Mouse (Mus musculus): ENCODE results near the gene Tmem141.

The Tmem141 gene

DNA sequence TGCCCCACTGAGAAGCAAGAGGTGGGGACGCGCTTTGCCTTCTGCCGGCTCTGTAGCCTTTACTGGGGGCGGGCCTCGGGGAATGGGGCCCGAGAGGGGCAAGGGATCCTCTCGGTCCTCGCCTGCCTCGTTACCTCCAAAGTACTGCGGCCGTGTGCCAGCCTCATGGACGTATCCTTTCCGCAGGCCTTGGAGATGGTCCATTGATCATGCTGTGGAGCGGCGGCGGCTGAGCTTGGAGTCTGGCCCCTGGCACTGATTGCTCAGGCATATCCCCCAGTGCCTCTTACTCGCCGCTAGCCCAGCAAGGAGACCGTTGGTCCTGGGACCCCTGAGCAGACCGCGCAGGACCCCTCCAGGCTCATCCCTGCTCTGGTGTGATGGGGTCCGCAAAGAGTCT, 5.4 kb downstream of the Tmem141 start:
- in situ Hi-C loops (cut with MboI; ENCODE audit: low pct_unique_long_range_greater_than_20kb in 1 of 2, low sequenced_read_pairs in 2 of 2, unreplicated experiment in 1 of 2): no loop called here

DNA sequence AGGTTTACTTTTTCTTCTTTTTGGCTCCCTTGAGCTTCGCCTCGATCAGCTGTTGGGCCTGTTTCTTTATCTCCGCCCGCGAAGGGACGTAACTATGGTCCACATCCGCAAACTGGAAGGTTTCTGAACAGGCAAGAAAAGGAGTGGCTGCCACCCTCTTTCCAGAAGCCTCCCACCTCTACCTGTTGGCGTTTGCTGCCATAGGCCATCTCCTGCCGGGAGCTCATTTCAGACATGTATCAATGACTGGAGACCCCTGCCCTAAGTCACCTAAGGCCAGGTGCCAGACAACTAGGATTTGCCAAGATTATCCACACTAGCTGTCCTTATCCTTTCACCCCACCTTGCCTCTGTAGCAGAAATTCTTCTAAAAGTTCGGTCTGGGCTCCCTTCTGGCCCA, 13.1 kb downstream of the Tmem141 start:
- in situ Hi-C loops (cut with MboI; ENCODE audit: low pct_unique_long_range_greater_than_20kb in 1 of 2, low sequenced_read_pairs in 2 of 2, unreplicated experiment in 1 of 2): no loop called here

DNA sequence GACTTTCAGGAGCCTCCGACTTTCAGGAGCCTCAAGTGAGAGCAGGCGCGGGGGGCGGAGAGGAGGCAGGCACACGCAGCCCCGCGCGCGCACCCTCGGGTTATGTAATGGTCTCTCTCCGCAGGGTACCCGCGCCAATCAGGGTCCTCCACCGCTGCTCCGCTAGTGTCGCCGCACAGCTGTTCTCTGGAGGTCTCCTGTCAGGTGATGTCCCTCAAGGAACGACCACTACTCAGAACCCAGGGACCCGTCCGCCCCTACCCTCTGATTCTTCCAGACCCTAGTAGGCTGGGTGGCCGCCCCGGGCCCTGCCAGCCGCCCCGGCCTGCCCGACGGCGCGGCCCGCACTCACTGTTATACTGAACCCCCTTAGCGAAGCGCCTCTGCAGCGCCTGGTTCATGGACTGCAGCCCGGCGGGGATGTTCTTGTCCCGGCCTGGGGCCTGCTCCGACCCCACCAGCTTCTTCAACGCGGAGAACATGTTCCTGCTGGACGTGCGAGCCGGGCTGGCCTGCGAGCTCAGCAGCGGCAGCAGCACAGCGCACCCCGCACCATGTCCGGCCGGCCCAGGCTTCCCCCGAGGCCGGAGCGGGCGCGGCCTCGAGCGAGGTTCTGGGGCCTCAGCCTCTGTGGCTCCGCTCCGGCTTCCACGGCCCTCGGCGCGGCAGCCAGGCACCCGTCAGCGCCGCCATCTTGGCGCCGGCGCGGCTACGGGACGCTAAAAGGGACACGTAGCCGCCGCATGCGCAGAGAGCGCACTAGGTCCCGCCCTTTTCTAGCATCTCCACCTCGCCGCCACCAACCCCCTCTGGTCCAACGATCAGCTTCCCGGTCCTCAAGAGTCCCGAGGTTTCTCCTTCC, 13.8 kb downstream of the Tmem141 start, which contains the start of gene Rabl6:
Gene Rabl6, minus strand, starts transcription at position 761 of the 862 bp plus-strand sequence.
- in situ Hi-C loops (cut with MboI; ENCODE audit: low pct_unique_long_range_greater_than_20kb in 1 of 2, low sequenced_read_pairs in 2 of 2, unreplicated experiment in 1 of 2): no loop called here

DNA sequence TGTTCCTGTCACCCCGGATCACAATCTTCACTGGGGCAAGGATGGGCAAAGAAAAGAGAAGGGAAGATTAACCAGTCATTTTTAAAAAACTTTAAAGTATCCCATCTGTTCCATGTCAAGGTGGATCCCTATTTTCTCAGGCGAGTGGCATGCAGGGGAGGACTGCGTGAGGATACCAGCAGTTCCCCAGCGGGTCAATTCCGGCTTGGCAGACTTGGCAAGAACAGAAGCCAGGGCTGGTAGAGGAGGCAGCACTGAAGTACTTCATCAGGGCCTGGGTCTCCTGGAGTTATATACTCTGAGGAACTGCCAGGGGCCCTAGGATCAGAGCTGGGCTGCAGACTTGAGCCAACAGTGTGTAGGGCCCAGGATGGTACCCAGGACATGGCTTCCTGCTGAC, 19.3 kb downstream of the Tmem141 start:
- in situ Hi-C loops (cut with MboI; ENCODE audit: low pct_unique_long_range_greater_than_20kb in 1 of 2, low sequenced_read_pairs in 2 of 2, unreplicated experiment in 1 of 2): no loop called here

DNA sequence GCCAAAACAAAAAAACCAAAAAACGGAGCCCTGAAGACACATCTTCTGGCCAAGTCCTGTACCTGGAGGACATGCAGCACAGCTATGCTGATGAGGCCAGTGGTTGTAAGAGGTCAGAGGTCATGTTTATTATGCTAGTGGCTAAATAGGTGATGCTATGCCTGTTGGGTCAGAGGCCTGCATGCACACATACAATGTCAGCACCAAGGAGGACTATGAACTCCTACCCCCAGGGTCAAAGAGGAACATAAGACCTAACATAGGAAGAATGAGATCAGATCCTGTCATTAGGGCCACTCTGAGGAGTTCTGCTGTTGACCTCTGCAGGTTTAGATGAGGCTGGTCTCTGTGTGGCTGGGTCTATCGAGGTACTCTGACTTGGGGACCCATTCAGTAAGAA, 21.8 kb downstream of the Tmem141 start:
- in situ Hi-C loops (cut with MboI; ENCODE audit: low pct_unique_long_range_greater_than_20kb in 1 of 2, low sequenced_read_pairs in 2 of 2, unreplicated experiment in 1 of 2): no loop called here

DNA sequence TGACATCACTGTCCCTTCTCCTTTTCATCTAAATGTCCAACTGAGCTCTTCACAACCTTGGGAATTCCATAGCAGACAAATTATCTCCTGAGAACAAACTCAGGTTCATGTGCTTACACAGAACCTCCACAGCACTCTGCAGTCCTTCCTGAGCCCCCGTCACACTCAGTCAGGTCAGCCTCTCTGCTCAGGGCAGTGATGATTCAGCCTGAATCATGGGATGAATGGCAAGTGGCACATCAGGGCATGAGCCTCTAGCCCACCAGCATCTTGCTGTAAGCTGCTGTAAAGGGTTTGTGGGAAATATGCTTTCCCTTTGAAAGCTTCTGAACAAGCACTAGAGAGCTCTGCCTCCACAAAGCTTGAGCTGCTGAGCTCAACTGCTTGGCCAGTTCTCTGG, 23.1 kb downstream of the Tmem141 start:
- in situ Hi-C loops (cut with MboI; ENCODE audit: low pct_unique_long_range_greater_than_20kb in 1 of 2, low sequenced_read_pairs in 2 of 2, unreplicated experiment in 1 of 2): no loop called here

DNA sequence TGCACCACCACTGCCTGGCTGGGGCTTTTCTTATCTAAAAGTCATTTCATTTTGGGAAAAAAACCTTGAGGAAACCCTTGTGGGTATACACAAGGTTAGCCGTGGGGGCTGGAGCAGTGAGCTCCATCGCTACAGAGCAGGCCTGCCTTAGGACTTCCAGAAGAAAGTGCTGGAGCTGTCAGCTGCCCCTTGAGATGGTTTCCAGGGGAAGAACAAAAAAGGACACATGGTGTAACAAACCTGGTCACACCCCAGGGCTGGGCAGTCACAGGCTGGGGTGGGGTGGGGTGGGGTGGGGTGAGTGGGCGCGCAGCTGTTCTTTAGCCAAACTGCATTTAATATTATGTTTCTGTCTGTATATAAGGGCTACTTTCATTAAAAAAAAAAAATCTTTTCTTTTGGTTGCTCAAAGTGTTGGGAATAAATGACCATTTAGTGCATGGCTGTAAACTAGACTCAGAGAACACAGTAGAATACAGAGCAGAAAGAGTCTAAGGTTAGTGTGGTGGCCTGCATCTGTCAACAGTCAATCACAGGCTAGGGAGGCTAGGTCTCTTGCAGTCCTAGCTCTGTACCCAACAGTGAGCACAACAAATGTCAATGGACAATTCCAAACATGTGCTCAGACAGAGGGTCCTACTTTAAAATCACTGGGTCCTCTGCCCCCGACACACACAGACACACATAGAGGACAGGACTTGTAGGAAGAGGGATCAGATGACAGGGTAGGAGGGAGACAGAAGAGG, 24.9 kb downstream of the Tmem141 start:
- in situ Hi-C loops (cut with MboI; ENCODE audit: low pct_unique_long_range_greater_than_20kb in 1 of 2, low sequenced_read_pairs in 2 of 2, unreplicated experiment in 1 of 2): no loop called here

DNA sequence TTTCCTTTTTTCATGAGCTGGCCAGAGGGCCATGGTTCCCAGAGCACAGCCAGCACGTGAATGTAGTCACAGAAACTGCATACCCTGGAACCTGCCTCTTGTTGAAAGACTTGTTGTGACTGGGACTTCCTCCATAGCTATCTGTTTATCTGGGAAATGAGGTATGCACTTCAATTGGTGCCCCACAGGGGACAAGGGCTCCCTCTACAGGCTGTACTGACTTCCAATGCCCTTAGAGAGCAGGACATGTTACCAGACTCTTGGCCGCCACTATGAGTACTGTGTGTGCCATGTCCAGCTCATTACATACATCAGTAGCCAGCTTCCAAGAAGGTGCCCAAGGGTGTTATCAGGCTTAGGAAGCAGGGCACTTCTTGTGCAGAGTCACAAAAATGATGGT, 29.9 kb downstream of the Tmem141 start:
- in situ Hi-C loops (cut with MboI; ENCODE audit: low pct_unique_long_range_greater_than_20kb in 1 of 2, low sequenced_read_pairs in 2 of 2, unreplicated experiment in 1 of 2): no loop called here

DNA sequence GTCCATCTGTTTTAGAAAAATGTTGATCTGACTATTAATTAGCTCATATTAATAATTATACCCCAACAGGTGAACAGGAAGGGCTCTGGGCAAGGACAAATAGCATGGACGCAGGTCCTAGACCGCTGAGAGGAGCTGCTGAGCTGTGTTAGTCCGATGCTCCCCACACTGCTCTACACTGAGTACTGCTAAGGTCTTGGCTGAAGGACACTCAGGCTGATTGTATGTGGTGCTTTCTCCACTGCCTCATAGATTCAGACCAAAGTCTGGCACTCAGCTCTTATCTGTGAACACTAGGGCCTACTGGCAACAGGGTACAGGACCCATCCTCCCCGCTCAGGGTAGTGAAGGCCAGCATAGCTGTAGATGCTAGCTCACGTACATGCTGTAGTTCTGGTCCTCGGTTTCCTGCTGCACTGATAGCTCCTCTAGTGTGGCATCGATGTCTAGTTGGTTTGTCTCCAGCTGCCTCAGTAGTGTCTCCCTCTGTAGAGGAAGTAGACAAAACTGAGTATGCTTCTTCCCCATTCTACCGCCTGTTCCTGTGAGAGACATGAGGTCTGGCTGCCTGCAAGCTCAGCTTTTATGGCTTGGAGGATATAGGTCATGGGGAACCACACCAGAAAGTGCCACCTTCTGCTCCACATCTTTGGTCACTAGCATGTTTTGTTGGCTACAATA, 33.4 kb downstream of the Tmem141 start:
- in situ Hi-C loops (cut with MboI; ENCODE audit: low pct_unique_long_range_greater_than_20kb in 1 of 2, low sequenced_read_pairs in 2 of 2, unreplicated experiment in 1 of 2): no loop called here

DNA sequence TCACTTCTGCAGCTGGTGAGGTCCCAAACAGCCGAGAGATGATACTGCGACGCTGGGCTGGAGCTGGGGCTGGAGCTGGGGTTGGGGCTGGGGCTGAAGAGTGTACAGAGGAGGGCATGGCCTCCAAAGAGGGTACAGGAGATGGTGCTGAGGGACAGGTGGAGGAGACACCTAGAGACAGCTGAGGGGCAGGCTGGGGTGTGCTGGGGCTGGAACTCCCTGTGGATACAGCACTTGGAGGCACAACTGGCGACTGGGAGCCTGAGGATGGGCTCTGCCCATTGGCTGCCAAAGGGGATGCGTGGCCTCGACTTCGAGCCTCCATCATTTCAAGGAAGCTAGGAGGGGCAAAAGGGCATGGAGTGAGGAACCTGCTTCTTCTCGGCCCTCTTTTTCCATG, 34.5 kb downstream of the Tmem141 start:
- in situ Hi-C loops (cut with MboI; ENCODE audit: low pct_unique_long_range_greater_than_20kb in 1 of 2, low sequenced_read_pairs in 2 of 2, unreplicated experiment in 1 of 2): no loop called here

DNA sequence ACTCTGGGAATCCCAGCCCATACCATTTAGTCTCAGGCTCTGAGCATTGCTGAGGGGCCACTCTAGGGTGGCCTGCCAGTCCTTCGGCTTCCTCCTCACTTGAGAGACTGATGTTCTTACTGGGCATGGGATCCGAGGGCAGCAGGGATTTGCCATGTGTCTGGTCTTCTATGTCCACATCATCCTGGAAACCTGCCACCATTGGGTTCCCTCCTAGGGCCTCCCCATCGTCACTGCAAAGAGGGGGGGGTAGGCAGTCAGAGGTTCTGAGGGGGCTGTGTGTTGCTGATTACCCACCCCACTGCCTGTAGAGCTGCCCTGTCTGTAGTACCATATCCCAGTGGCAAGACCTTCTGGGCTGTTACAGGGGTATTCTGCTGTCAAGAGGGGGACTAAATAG, 36.2 kb downstream of the Tmem141 start:
- in situ Hi-C loops (cut with MboI; ENCODE audit: low pct_unique_long_range_greater_than_20kb in 1 of 2, low sequenced_read_pairs in 2 of 2, unreplicated experiment in 1 of 2): no loop called here

DNA sequence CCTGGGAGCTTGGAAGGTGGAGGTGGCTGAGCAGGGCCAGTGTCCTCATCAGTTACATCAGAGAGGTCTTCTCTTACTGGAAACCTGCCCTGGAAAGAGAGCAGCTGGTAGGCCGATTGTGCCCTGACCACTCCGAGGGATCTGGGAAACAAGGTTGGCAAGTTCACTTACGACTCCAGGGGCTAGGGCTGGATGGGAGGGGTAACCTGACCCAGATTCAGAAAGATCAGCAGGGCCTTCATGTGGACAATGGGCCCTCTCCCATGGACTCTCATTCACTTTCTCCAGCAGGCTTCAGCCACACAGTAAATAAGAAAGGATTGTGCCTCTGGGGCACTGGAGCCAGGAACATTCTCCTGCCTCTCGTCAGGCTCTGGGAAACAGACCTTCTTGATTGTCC, 36.9 kb downstream of the Tmem141 start:
- in situ Hi-C loops (cut with MboI; ENCODE audit: low pct_unique_long_range_greater_than_20kb in 1 of 2, low sequenced_read_pairs in 2 of 2, unreplicated experiment in 1 of 2): no loop called here

DNA sequence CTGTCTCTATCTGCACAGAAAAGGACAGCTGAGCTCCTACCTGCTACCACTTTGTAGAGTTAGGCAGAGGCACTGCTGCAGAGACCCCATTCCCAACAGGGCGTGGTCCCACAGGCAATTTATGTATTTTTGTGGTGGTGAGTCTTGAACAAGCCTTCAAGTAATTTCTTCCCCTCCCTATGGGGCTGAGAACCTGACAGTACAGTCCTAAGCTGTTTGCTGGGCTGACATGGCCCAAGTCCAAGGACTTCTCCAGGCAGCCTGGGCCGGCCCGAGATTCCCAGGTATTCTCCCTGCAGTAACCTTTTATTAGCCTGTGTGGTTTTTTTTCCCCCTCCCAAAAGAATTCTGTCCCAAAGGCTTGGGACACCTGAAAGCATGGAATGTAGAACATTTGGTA, 37.7 kb downstream of the Tmem141 start:
- in situ Hi-C loops (cut with MboI; ENCODE audit: low pct_unique_long_range_greater_than_20kb in 1 of 2, low sequenced_read_pairs in 2 of 2, unreplicated experiment in 1 of 2): no loop called here

DNA sequence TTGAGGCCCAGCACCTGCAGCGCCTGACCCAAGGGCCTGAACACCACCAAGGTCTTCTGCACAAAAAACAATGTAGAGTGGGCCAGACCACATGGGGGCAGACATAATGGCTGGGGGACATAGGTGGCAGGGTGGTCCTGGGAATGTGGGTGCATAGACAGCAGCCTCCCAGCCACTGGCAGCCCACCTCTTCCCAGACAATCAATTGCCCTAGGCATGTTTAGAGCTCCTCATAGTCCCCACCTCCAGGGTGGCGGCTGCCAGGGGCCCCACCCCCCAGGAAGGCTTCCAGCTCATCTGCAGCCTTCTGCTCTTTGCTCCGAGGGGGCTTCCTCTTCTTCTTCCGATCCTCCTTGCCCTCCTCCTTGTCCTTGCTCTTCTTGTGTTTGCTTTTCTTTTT, 38.2 kb downstream of the Tmem141 start:
- in situ Hi-C loops (cut with MboI; ENCODE audit: low pct_unique_long_range_greater_than_20kb in 1 of 2, low sequenced_read_pairs in 2 of 2, unreplicated experiment in 1 of 2): no loop called here

DNA sequence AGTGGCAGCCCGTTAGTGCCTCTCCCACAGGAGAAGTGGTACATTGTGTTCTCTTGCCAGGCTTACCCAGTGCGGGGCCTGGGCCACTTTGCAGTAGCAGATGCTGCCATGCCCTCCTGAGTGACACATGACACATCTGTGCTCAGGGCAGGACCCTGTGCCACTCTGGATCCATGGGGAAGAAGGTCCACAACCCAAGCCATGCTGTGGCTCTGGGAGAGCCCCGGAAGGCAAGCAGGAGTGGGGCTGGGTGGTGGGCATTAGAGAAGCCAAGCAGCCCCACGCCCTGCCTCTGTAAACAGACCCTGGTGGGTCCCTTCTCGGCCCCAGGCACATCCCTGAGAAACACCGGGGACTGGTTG, 38.7 kb downstream of the Tmem141 start:
- in situ Hi-C loops (cut with MboI; ENCODE audit: low pct_unique_long_range_greater_than_20kb in 1 of 2, low sequenced_read_pairs in 2 of 2, unreplicated experiment in 1 of 2): no loop called here

DNA sequence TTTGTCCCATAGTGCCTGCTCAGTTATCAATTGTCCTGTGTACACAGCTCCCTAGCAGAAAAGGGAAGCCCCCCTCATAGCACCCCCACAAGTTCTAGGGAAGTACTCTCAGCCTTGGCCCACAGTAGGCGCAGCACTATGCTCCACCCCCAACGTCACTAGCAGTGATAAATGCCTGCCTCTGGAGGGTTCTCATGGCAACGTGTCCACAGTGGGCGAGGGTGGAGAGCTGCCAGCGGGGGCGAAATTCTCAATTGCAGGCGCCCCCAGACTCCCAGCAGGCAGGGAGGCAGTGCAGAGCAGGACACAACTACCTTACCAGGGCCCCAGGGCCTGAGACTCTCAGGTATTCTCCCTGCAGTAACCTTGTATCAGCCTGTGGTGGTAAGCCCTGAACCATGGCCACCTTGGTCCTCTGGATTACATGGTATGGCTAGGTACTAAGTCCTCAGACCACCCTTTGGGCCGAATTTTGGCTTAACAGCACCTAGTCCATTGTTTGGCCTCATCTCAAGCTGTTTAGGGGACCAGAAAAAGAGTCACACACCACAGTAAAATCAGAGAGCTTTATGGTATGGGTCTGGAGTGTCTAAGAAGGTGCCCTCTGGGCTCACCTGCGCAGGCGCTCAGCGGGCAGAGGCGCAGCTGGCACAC, 39.2 kb downstream of the Tmem141 start:
- in situ Hi-C loops (cut with MboI; ENCODE audit: low pct_unique_long_range_greater_than_20kb in 1 of 2, low sequenced_read_pairs in 2 of 2, unreplicated experiment in 1 of 2): no loop called here

DNA sequence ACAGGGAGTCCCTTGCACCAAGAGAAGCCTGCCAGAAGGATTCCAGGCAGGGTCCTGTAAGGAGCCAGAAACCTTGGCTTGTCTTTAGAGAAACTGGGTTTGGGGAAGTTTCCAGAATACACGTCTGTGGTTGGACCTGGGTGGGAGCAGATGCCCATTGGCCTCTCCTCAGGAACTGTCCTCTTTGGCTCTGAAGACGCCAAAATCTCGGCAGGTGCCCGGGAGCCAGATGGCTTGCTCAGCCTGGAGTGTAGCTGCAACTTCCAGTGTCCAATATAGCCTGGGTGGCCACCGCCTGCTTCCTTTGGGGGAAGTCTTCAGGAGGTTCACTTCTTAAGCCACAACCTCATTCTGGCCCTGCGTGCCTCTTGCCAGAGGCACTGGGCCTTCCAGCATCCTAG, 39.9 kb downstream of the Tmem141 start:
- in situ Hi-C loops (cut with MboI; ENCODE audit: low pct_unique_long_range_greater_than_20kb in 1 of 2, low sequenced_read_pairs in 2 of 2, unreplicated experiment in 1 of 2): no loop called here

DNA sequence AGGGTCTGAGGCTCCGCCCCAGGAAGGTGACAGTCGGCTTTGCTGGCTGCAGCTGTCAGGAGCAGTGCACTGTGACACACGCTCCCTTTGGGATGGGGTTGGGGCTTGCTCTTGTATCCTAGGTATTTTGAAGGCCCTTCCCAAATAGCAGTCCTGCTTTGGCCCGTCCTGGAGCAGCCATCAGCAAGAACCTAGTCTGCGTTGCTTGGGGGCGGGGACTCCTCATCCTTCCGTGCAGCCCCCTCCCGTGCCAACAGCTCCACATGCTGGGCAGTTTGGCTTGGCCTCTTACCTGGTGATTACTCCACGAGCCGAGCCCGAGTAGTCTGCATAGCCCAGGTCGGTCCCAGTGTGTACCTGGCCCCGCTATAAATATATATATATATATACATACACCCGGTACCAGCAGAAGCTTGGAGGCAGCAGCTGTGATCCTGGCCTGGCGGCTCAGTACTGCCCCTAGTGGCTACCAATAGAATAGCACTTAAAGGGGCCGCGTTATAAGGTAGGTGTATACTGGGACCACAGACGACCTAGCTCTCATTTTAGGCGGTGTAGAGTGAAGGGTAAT, 40.4 kb downstream of the Tmem141 start, which contains the start of gene Ajm1:
Gene Ajm1, minus strand, starts transcription at position 464 of the 571 bp plus-strand sequence.
- in situ Hi-C loops (cut with MboI; ENCODE audit: low pct_unique_long_range_greater_than_20kb in 1 of 2, low sequenced_read_pairs in 2 of 2, unreplicated experiment in 1 of 2): no loop called here

Data from mouse embryonic stem cell (cell line).